In genomic region chr7:99073734-99074372, GRCm38 (mm10) we compare ENCODE assay signal across 9 mouse cellular contexts.
DNase-seq lines count a peak whose midpoint lies in the region; ATAC-seq and TF ChIP-seq lines count a peak whose summit lies in the region.
"Had no signal": no experiment of that assay in that cellular context is flagged by ENCODE, and none has a peak within 500 bp of the region (broad histone marks: within the 10 kb centered on the region; RNA-seq: fewer than 3 reads in every experiment).

No protein-coding gene starts in this region.

- TF ChIP-seq POLR2A in cerebellum, adult 2 months (IDR thresholded peaks at IDR 0.05; ENCODE audit: borderline replicate concordance, insufficient read depth, low read length) = no peak

- WGBS in cerebellum, adult 2 months = 41% methylated on average over 7 of the region's 7 CpGs
- 33% methylated on average over 7 of the region's 7 CpGs for WGBS in hindbrain, embryonic 11.5 days
- 52% methylated on average over 7 of the region's 7 CpGs for WGBS in liver, embryonic 16.5 days (ENCODE audit: insufficient replicate concordance)

- no peak overlapping the region for H3K27ac ChIP-seq in cerebellum, adult 2 months (ENCODE audit: insufficient read depth, low read length)
- H3K27ac ChIP-seq in hindbrain, embryonic 11.5 days (ENCODE audit: low read depth, low read length) = no peak overlapping the region
- H3K27ac ChIP-seq in liver, embryonic 16.5 days (ENCODE audit: low read length) = no peak overlapping the region

- no peaks in the 10 kb centered on the region for H3K4me1 ChIP-seq in cerebellum, adult 2 months (ENCODE audit: control insufficient read depth, insufficient read depth, low read length)
- no peaks in the 10 kb centered on the region for H3K4me1 ChIP-seq in hindbrain, embryonic 11.5 days (replicated peaks; ENCODE audit: control insufficient read depth, insufficient read depth, low read length)
- peaks cover 3% of the 10 kb centered on the region for H3K4me1 ChIP-seq in liver, embryonic 16.5 days (ENCODE audit: control insufficient read depth, low read depth, low read length)

- no peak overlapping the region for H3K9ac ChIP-seq in hindbrain, embryonic 11.5 days (ENCODE audit: low read depth, low read length)
- no peak overlapping the region for H3K9ac ChIP-seq in liver, embryonic 16.5 days (ENCODE audit: low read depth, low read length)

- no peaks in the 10 kb centered on the region for H3K36me3 ChIP-seq in hindbrain, embryonic 11.5 days (ENCODE audit: control insufficient read depth, insufficient read depth, low read length)
- no peaks in the 10 kb centered on the region; the same call in 1 of the 2 replicates for H3K36me3 ChIP-seq in liver, embryonic 16.5 days (ENCODE audit: control insufficient read depth, insufficient read depth)

- no peak overlapping the region for H3K4me3 ChIP-seq in cerebellum, adult 2 months (replicated peaks; ENCODE audit: insufficient read depth, low read depth, low read length)
- no peak overlapping the region for H3K4me3 ChIP-seq in hindbrain, embryonic 11.5 days (ENCODE audit: low read depth, low read length)
- H3K4me3 ChIP-seq in liver, embryonic 16.5 days (ENCODE audit: low read depth, low read length) = no peak overlapping the region

- peak; percentile 57; the same call in 1 of the 2 replicates for ATAC-seq in hindbrain, embryonic 11.5 days (ENCODE audit: low FRiP score)
- peak; percentile 43; the same call in 1 of the 2 replicates for ATAC-seq in liver, embryonic 16.5 days (ENCODE audit: low read depth)

- H3K4me2 ChIP-seq in hindbrain, embryonic 11.5 days (replicated peaks; ENCODE audit: low read depth, low read length) = no peak overlapping the region
- no peak overlapping the region for H3K4me2 ChIP-seq in liver, embryonic 16.5 days (ENCODE audit: low read depth, low read length)

- no peaks in the 10 kb centered on the region for H3K9me3 ChIP-seq in hindbrain, embryonic 11.5 days (ENCODE audit: control insufficient read depth, low read length)
- no peaks in the 10 kb centered on the region for H3K9me3 ChIP-seq in liver, embryonic 16.5 days (replicated peaks; ENCODE audit: control insufficient read depth, low read length)
- H3K9me3 ChIP-seq: G1E had no signal

- peak; percentile 48 for DNase-seq in cerebellum, adult 2 months
- no peak for DNase-seq in cerebellum, adult 9-10 months
- DNase-seq in urinary bladder, postnatal 36 days (ENCODE audit: low spot score in 2 of 2) = peak; percentile 19 to 26
- DNase-seq in urinary bladder, postnatal 10 days (ENCODE audit: low spot score) = no peak
- peak; percentile 70 for DNase-seq in hindbrain, embryonic 11.5 days (ENCODE audit: low spot score)
- peak; percentile 37 to 51 for DNase-seq in right cerebral cortex, adult 2 months (ENCODE audit: low spot score in 2 of 2)
- DNase-seq in spleen, postnatal 36 days (ENCODE audit: low spot score in 2 of 2) = no peak

- TF ChIP-seq CTCF in cerebellum, adult 2 months (IDR thresholded peaks at IDR 0.05; ENCODE audit: borderline replicate concordance, insufficient read depth, low read depth, low read length) = peak; percentile 59; the same call in 1 of the 2 replicates

- H3K27me3 ChIP-seq in cerebellum, adult 2 months (ENCODE audit: control insufficient read depth, insufficient read depth, low read length) = no peaks in the 10 kb centered on the region
- H3K27me3 ChIP-seq in hindbrain, embryonic 11.5 days (ENCODE audit: control insufficient read depth, insufficient read depth, low read length) = no peaks in the 10 kb centered on the region
- H3K27me3 ChIP-seq in liver, embryonic 16.5 days (ENCODE audit: control insufficient read depth, insufficient read depth, low read depth, low read length) = no peaks in the 10 kb centered on the region

Comparison
In these comparisons a context has a peak if more than half of its experiments do, and no peak if none do; other contexts are left out.
1. DNase-seq: peak in cerebellum, adult 2 months (2 of 2), urinary bladder, postnatal 36 days (2 of 2), hindbrain, embryonic 11.5 days (single experiment) and right cerebral cortex, adult 2 months (2 of 2); none in cerebellum, adult 9-10 months (single experiment), urinary bladder, postnatal 10 days (single experiment) and spleen, postnatal 36 days (0 of 2).